Mouse (Mus musculus) neural tube, postnatal 0 days (tissue): ENCODE results near the gene Arhgef12. TPM values are rescaled to one million over a fixed set of nuclear protein-coding genes. Genes with fewer than 3 reads are reported as not detected.

Source experiments
- polyA plus RNA-seq: library from polyadenylated mRNA; unstranded; fragments of >200 nt; fragmentation: Nextera tagmentation; extraction: Ambion mirVana; gene quantifications from 2 replicates; pipeline ENCODE4 v1.2.1, GENCODE M21; 2015

Arhgef12 gene
- 16.1 and 16.7 TPM in 2 replicates for polyA plus RNA-seq

DNA sequence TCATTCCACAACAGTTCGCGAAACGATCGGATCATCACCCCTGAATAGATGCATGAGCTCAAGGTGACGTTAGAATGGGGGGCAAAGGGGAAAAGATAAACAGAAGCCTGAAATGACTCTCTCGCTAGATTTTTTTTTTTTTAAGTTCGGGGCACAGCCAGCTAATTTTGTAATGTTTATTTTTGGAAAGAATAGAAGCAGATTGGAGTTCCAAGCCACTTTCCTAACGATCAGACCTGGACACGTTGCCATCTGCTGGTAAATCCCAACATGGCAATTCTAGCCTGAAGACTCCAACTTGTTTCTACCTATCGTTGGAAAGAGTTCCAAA lies at the start of gene Arhgef12:
TSS of gene Arhgef12 (minus strand) at position 53 of the 331 bp plus-strand sequence.

DNA sequence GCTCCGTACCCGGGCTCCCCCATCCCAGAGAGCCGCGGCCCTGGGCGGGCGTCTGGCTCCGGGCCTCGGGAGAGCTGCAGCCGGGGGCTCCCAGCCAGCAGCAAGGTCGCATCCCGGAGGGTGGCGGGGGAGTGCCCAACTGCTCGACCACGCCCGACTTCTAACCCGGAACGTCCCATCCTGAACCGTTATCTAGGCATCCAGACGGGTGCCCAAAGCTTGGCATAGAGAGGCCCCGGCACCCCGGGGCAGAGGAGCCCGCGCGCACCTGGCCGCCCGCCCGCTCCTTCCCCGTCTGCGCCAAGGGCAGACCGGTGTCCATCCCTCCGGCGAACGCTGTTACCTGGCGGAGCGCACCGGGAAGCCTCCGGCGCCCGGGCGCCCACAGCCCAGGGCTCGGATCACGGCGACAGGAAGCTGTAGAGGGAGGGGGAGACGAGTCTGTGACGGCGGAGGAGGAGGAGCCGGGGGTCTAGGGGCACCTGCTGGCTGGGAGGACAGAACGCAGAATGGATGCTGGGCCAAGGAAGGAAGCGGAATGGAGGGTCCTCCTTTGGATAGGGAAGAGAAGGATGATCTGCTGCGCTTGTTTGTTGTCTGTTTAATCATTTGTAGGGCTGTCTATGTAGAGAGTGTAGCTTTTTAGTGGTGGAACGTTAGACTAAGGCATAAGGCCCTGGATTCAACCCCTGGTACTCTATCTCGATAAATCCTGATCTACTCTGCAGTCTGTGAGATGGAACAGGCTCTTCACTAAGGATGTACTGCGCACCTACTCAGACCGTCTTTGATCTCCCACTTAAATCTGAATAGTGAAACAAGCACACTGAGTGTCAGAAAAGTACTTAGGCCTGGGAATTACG lies 9.3 kb upstream of the Arhgef12 start, which contains the start of gene Tmem136:
TSS of gene Tmem136 (minus strand) at position 437 of the 863 bp plus-strand sequence.

GRCm38 (mm10) chr9:42943781-42944535 lies 163.1 kb downstream of the Arhgef12 start, which contains the start of gene Grik4:
Gene Grik4, minus strand, starts transcription at chr9:42944493.

Other genes with a start within 250 kb of the Arhgef12 start
- gene Grik4, start 162.7 kb downstream of the Arhgef12 start, polyA plus RNA-seq = 9.5 and 11.2 TPM in 2 replicates
- 7.5 and 8.6 TPM in 2 replicates for gene Tmem136, start 9.3 kb upstream of the Arhgef12 start, polyA plus RNA-seq
- gene Pou2f3, start 103.1 kb upstream of the Arhgef12 start, polyA plus RNA-seq = 0.05 TPM in 1 of 2 replicates, not detected in the other
- 10.3 and 10.9 TPM in 2 replicates for gene Oaf, start 132.7 kb upstream of the Arhgef12 start, polyA plus RNA-seq
- 0.28 and 0.34 TPM in 2 replicates for gene Trim29, start 203.6 kb upstream of the Arhgef12 start, polyA plus RNA-seq